Mouse (Mus musculus): ENCODE measurements around the gene Pak6.

Gene Pak6

GRCm38 (mm10) chr2:118687791-118688190 lies 24.7 kb downstream of the Pak6 start:
- in situ Hi-C loops (cut with MboI; ENCODE audit: low pct_unique_long_range_greater_than_20kb in 1 of 2, low sequenced_read_pairs in 2 of 2, unreplicated experiment in 1 of 2) = loop anchor here in 1 of 2 experiments (5.0 kb wide), 1 partner anchor 45 kb away; no protein-coding TSS in a partner anchor

GRCm38 (mm10) chr2:118689875-118690274 lies 26.8 kb downstream of the Pak6 start:
- in situ Hi-C loops (cut with MboI; ENCODE audit: low pct_unique_long_range_greater_than_20kb in 1 of 2, low sequenced_read_pairs in 2 of 2, unreplicated experiment in 1 of 2) = loop anchor here in 1 of 2 experiments (5.0 kb wide), 1 partner anchor 48 kb away; no protein-coding TSS in a partner anchor

GRCm38 (mm10) chr2:118693370-118693966 lies 30.4 kb downstream of the Pak6 start:
- in situ Hi-C loops (cut with MboI; ENCODE audit: low pct_unique_long_range_greater_than_20kb in 1 of 2, low sequenced_read_pairs in 2 of 2, unreplicated experiment in 1 of 2) = no loop called here

DNA sequence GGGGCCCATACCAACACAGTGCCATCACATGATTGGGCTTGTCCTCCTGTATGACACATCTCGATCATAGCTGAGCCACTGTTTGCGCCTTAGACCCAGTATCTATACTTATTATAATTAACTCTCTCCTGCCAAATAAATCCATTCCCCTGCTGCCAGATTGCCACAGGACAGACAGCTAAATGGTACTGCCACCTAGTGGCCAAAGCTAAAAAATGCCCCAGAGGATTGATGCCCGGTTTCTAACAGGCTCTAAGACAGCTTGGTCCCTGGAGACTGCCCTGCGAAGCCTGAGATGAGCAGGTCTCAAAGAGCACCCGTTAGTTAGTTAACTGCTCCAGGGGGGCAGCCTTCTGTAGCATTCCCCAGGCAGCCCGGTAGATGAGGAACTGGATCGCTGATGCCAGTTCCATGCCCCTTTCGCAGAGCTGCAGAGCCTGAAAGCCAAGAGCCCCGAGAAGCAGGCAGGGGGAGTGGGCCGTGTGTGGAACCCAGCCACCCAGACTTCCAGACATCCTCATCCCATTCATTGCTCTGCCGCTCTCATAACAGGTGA lies 32.7 kb downstream of the Pak6 start:
- in situ Hi-C loops (cut with MboI; ENCODE audit: low pct_unique_long_range_greater_than_20kb in 1 of 2, low sequenced_read_pairs in 2 of 2, unreplicated experiment in 1 of 2) = no loop called here

DNA sequence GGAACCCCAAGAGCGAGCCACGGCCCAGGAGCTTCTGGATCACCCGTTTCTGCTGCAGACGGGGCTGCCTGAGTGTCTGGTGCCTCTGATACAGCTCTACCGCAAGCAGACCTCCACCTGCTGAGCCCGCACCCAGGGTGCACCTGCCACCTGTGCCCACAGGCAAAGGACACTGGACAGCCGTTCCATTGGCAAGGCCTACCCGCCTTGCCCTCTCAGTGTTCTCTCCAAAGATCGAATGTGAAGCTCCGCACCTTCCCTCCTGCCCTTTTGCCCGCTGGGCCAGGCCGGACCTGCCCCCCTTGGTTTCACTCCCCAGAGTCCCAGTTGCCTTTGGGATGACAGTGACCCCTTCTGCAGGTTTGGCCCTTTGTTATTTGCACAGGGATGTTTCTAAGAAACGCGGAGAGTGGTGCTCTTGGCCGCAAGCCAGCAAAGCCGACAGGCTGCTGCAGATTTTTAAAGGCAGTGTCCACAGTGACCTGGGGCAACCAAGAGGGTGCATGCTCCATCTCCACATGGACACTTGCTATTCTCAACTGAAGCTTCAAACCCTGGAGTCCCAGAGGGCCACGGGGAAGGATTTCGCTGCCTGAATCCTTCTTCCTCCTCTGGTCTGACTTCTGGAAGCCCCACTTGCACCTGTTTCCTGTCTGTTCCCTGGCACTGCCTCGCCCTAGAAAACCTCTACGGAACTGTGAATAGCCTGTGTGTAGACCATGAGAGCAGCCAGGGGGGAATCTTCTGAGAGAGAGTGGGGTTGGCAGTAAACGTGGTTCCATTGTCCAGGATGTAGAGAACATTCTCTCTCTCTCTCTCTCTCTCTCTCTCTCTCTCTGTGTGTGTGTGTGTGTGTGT lies 33.6 kb downstream of the Pak6 start:
- in situ Hi-C loops (cut with MboI; ENCODE audit: low pct_unique_long_range_greater_than_20kb in 1 of 2, low sequenced_read_pairs in 2 of 2, unreplicated experiment in 1 of 2) = no loop called here

- in situ Hi-C loops (cut with MboI; ENCODE audit: low pct_unique_long_range_greater_than_20kb in 1 of 2, low sequenced_read_pairs in 2 of 2, unreplicated experiment in 1 of 2) = no loop called here
Observed at GRCm38 (mm10) chr2:118697311-118697877, 34.3 kb downstream of the Pak6 start.

GRCm38 (mm10) chr2:118697955-118698354 lies 34.9 kb downstream of the Pak6 start:
- in situ Hi-C loops (cut with MboI; ENCODE audit: low pct_unique_long_range_greater_than_20kb in 1 of 2, low sequenced_read_pairs in 2 of 2, unreplicated experiment in 1 of 2) = no loop called here

- in situ Hi-C loops (cut with MboI; ENCODE audit: low pct_unique_long_range_greater_than_20kb in 1 of 2, low sequenced_read_pairs in 2 of 2, unreplicated experiment in 1 of 2) = no loop called here
Observed at GRCm38 (mm10) chr2:118700179-118701062, 37.3 kb downstream of the Pak6 start.

- in situ Hi-C loops (cut with MboI; ENCODE audit: low pct_unique_long_range_greater_than_20kb in 1 of 2, low sequenced_read_pairs in 2 of 2, unreplicated experiment in 1 of 2) = no loop called here
Observed at GRCm38 (mm10) chr2:118701161-118701560, 38.1 kb downstream of the Pak6 start.

DNA sequence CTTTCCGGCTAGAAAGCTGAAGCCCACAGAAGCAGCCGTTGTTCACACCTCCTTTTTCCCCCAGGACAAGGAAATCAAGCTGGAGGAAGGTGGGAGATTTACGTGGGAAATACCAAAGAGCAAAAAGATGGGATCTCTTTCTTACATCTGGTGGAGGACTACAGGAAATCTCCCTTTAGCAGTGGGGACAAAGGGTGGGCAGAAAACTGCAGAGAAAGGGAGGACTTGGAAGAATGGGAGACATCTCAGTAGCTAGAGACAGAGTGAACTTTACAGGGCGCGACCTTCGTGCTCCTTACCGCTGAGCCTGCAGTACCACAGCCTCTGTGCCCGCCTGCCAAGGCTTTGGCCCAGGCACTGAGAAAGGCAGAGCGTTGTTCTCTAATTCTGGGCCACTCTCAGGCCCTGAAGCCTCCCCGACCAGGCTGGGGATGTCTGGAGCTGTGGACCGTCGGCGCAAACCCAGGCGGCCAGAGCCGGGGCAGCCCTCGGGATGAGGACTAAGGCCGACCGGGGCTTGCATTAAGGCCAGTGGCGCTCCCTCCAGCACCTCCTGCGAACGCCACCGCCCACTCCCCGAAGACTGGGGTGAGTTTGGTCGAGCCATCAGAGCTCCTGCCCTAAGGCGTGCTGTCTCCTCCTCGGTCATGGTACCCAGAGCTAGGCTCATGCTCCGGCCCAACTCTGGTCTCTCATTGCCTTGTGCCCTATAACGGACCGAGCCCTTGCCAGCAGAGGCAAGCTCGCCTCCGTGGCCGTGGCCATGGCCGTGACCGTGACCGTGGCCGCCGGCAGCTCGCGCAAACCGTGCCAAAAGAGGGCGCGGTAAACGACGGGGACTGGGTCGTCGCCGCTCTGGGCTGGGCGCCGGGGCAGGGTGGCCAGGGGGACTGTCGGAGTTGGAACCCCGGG lies 39.1 kb downstream of the Pak6 start:
- in situ Hi-C loops (cut with MboI; ENCODE audit: low pct_unique_long_range_greater_than_20kb in 1 of 2, low sequenced_read_pairs in 2 of 2, unreplicated experiment in 1 of 2) = no loop called here

DNA sequence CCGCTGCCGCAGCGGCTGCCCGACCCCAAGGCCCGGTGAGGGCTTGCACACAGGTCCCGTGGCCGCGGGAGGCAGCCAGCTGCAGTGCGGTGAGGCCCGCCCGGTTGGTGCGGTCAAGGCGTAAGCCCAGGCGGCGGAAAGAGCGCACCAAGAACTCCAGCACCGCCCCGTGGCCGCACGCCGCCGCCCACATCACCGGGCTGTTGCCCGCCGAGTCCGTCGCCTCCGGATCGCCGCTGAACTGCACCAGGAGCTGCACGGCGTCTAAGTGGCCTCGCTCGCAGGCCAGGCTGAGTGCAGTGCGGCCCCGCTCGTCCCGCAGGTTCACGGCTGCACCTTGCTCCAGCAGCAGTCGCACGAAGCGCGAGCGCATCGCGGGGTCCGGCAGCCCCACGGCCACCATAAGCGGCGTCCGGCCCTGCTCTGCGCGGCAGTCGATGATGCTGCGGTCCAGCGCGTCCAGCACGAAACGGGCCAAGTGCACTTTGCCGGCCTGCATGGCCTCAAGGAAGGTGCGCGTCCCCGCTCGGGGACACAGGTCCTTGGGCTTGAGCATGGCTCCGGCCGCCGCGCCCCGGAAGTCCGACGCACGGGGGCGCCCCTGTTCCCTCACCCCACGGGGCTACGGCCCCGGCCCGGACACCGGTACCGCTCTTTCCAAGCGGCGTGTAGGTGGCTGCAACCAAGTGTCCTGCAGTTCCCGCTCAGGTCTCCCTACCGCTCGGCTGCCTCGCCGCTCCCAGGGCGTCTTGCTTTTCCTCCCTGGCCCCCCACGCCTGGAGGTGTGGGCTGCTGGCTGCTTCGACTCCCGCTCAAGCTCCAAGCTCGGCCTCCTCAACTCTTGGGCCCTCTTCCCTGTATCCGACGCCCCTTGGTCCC lies 40.0 kb downstream of the Pak6 start:
- in situ Hi-C loops (cut with MboI; ENCODE audit: low pct_unique_long_range_greater_than_20kb in 1 of 2, low sequenced_read_pairs in 2 of 2, unreplicated experiment in 1 of 2) = no loop called here

DNA sequence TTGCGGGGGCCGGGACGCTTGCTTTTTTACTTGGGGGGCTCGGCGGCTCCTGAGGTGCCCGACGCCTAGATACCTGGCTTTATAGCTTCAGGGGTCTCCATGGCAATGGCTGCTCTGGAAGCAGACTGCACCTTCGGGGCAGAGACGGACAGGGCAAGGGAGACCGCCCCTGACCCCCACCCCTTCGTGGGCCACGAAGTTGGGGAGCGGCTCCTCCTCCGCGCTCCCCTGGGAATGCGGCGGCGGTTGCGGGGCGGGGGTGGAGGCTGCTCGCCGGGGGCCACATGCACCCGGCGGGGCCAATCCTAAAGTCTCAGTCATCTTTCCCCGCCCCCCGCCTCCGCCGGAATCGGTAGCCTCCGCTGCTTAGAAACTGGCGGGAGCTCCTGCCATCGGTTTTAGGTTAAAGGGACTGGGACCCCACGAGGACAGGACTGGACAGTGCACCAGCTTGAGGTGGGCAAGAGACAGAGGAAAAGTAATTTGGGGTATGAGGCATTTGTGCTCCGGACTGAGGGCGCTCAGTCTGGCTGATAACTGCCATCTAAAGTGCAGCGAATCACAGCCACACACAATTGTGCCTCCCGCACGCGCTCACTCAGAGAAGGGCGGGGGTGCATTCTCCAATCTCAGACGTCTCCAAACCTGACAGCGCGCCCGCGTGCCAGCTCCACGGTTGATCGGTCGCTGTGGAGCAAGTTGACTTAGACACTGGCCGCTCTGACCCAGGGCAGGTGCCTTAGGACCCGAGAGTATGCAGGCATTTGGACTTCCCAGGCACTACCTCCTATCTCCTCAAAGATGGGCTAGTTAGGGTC lies 41.0 kb downstream of the Pak6 start, which contains the start of gene Ankrd63:
Gene Ankrd63 (minus strand): TSS at position 51 of the 818 bp plus-strand sequence.
- in situ Hi-C loops (cut with MboI; ENCODE audit: low pct_unique_long_range_greater_than_20kb in 1 of 2, low sequenced_read_pairs in 2 of 2, unreplicated experiment in 1 of 2) = no loop called here

GRCm38 (mm10) chr2:118706436-118706835 lies 43.3 kb downstream of the Pak6 start:
- in situ Hi-C loops (cut with MboI; ENCODE audit: low pct_unique_long_range_greater_than_20kb in 1 of 2, low sequenced_read_pairs in 2 of 2, unreplicated experiment in 1 of 2) = loop anchor here in 1 of 2 experiments (5.0 kb wide), 1 partner anchor 191 kb away; no protein-coding TSS in a partner anchor

DNA sequence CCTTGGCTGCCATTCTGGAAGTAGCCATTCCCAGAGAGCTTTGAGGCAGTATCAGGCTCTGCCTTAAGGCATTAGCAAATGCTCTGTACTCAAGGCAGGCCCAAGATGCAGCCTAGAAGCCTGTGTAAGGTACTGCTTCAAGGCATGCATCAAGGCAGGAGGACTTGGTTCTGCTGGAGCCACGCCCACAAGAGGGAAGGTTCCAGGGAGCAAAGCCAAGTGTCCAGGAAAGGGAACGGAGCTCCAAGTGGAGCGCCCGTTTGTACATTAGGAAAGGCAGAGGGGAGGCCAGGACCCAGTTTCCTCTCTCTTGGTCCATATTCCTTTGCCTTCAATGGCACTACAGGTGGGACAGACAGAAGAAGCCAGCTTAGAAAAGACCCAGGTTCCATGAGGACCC lies 45.4 kb downstream of the Pak6 start:
- in situ Hi-C loops (cut with MboI; ENCODE audit: low pct_unique_long_range_greater_than_20kb in 1 of 2, low sequenced_read_pairs in 2 of 2, unreplicated experiment in 1 of 2) = loop anchor here in 1 of 2 experiments (5.0 kb wide), 1 partner anchor 189 kb away; no protein-coding TSS in a partner anchor

DNA sequence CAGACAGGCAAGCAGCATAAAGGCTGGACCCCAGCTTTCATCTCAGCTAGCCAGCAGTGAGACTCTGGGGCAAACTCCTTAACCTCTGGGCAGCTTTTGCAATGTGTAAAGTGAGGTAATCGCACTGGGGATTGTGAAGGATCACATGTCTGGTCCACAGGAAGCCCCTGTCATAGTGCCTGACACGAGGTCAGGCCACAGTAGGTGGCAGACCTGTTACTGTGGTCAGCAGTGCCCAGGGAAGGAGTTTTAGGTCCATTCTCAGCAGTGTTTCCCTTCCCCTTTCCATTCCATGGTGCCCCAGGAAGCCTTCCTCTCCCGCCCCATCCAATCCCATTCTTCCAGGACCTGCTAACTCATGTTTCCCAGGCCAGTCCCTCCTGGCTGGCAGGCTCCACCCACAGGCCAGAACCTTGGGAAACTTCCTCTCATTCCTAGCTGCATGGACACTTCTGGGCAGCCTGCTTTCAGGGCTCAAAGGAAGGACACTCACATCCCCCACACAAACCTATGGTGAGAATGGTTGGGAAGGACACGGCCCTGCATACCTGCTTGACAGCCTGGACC lies 46.6 kb downstream of the Pak6 start:
- in situ Hi-C loops (cut with MboI; ENCODE audit: low pct_unique_long_range_greater_than_20kb in 1 of 2, low sequenced_read_pairs in 2 of 2, unreplicated experiment in 1 of 2) = loop anchor here in 1 of 2 experiments (5.0 kb wide), 1 partner anchor 188 kb away; no protein-coding TSS in a partner anchor

Measured in mouse embryonic stem cell (cell line).